Mouse (Mus musculus): ENCODE data around the gene Tnmd.

Gene Tnmd

DNA sequence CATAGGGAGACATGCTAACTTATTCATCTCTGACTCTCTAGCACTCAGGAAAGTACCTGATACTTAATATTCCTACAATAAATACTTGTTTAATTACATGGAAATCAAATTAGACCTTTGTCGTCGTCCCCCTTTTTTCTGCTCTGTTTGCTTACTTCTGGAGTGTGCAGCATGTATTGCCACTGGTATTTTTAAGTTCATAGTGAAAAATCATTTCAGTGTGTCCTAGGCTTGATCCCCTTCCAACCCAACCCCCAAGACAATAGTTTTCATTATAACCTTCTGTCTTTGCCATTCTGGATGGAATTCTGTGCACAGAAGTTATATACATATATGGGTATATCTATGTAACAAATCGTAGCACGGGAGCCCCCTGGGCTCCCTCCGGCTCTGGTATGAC lies at the start of gene Tnmd:
Gene Tnmd (plus strand): TSS at position 301 of the 400 bp plus-strand sequence.
- DNase-seq (ENCODE audit: low spot score), result no peak

DNA sequence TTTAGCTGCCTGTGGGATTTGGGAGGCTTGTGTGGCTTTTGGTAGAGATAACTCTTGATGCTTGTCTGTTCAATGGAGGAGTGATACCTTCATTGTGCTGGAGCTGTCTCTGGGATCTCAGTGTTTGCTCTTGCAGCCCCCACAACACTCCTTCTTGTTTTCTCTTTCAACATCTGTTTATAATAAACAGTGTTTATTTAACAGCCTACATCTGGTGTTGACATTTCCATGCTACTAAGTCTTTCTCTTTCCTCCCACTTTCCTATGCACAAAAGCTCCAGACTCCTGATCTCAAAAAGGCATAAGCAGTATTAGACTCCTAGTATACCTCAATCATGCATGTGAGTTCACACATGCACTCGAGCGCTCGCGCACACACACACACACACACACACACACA lies 2.9 kb downstream of the Tnmd start:
- DNase-seq (ENCODE audit: low spot score), result no peak

- DNase-seq (ENCODE audit: low spot score), result no peak
Observed at GRCm38 (mm10) chrX:133869743-133870142, 19.0 kb downstream of the Tnmd start.

DNA sequence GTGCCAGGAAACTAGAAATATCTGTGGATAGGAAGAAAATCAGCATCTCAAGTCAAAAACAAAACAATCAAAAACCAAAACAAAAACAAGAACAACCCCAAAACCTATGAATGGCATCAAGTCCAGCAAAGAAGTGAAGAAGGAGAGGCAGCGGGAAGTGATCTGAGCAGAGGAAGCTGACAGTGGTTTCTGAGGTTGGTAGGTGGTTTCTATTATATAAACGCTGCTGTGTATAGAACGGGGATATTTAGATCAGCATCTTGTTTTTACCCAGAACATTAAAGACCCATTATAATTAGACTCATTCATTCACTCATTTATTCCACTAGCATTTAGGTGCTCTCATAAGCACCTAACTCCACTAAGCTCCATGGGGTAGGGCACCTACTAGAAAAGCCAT lies 36.5 kb downstream of the Tnmd start:
- no peak for DNase-seq (ENCODE audit: low spot score)

- DNase-seq (ENCODE audit: low spot score), result no peak
Observed at GRCm38 (mm10) chrX:133888111-133888510, 37.3 kb downstream of the Tnmd start.

GRCm38 (mm10) chrX:133898014-133898542 lies 47.3 kb downstream of the Tnmd start, which contains the start of gene Tspan6:
TSS of gene Tspan6 (minus strand) at chrX:133898429.
- DNase-seq (ENCODE audit: low spot score), result peak; percentile 11

DNA sequence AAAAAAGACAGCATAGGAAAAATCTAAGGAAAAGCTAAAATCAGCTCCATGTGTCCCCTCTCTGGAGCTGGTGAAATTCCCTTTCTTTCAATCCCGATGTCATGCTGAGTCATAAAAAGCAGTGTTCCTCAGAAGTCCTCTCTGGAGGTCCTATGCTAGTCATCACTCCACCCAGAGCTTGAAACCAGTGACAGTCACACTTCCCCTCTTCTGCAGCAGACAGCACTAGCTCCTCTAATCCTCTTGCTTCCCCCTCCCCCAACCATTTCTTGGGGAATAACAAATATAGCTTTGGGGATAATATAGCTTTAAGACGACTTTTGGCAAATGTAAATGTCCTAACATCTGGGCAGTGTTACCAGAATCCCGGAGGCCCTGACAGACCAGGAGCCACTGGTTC lies 57.5 kb downstream of the Tnmd start, which contains the start of gene Srpx2:
Gene Srpx2 (plus strand): TSS at position 166 of the 400 bp plus-strand sequence.
- DNase-seq (ENCODE audit: low spot score), result no peak

DNA sequence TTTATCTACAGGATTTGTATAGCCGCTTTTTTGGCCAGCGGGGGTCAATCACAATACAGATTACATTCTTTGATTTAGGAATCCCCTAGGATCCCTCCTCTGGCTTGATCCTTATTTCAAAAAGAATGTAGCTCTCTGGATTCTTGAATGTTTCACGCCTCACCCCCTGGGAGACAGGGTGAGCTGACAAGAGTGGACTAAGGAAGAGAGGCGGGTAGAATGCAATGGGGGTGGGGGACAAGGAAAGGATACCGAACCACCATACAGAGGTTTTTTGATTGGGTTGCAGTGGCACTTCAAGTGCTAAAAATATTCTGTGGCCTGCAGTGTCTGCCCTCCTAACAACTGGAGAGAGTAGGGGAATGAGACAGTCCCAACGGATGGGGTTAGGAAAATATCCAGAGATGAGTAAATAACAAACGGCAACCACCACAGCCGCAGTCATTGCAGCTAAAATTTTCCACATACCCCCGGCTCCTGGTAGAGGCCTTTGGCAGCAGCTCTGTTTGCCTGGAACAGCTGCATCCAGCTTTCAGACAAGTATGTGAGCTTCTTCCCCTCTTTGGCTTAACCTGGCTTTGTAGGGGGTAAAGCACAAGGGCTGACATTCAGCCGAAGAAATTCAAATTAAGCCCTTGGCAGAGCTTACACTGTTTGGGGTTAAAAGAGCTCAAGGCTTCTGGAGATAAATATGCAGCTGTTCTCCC lies 60.8 kb downstream of the Tnmd start:
- no peak for DNase-seq (ENCODE audit: low spot score)

- no peak for DNase-seq (ENCODE audit: low spot score)
Observed at GRCm38 (mm10) chrX:133913006-133913405, 62.2 kb downstream of the Tnmd start.

DNA sequence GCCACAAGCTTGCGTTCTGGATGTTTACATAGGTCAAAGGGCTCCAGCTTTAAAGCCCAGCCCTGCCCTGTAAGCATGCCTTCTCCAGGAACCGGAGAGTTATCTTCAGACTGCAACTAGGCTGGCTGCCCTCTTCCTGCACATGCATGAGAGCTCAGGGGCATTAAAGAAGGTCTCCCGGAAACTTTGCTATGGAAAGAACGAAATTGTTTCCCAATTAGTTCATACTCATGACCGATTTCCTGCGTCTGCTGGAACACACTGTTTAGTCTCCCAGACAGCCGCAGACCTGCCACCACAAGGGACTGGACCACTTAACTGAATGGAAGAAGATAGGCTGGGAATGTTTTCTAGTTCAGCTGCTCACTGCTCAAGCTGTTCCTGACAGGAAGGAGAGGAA lies 63.4 kb downstream of the Tnmd start:
- DNase-seq (ENCODE audit: low spot score), result no peak
